Mouse (Mus musculus): ENCODE results near the gene Rin1.

GRCm38 (mm10) chr19:5071545-5072369, 21.5 kb downstream of the Rin1 start:
- no peak for TF ChIP-seq CTCF (IDR thresholded peaks at IDR 0.05; ENCODE audit: borderline replicate concordance, insufficient read depth, low read length)
- TF ChIP-seq POLR2A (IDR thresholded peaks at IDR 0.05; ENCODE audit: low read depth, low read length), result peak; percentile 69

Data from embryonic fibroblast, embryonic 13.5 days (primary cell).